Mouse (Mus musculus): ENCODE results near the gene Gins2. TPM values are rescaled to one million over a fixed set of nuclear protein-coding genes. Genes with fewer than 3 reads are reported as not detected.

Gins2 gene
- polyA plus RNA-seq, 1 experiment, result 11.2 TPM

DNA sequence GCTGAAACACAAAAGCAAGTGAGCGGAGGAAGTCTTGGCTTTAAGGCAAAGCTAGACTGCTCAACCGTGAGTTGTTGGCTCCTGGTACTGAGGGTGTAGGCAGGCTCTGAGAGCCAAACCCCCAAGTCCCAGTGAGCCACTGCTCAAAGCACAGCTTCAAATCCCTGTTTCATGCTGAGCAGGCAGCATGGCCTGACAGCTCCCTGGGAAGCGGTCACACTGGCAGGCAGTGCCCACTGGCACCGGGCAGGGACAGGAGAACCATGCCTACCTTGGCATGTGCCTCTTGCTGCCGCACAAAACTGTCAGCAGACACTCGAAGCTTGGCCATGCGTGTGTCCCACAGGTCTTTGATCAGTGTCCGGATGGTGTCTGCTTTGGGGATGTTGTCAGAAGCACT, 7.3 kb downstream of the Gins2 start:
- Histone ChIP-seq H3K4me3 (no peak overlapping the region), H3ac (ENCODE audit: control insufficient read depth, insufficient read length) (no peak overlapping the region), H3K79me2 (ENCODE audit: control insufficient read depth, insufficient read depth) (no peaks in the 10 kb centered on the region), H3K27me3 (ENCODE audit: control insufficient read depth, insufficient read depth, insufficient read length) (no peaks in the 10 kb centered on the region), H3K36me3 (ENCODE audit: control insufficient read depth, insufficient read depth) (peaks cover 11% of the 10 kb centered on the region), H3K4me2 (ENCODE audit: low read depth) (no peak overlapping the region)
- TF ChIP-seq POLR2AphosphoS2 (IDR thresholded peaks at IDR 0.05; ENCODE audit: insufficient read length, low read depth) (peak; percentile 27), TCF3 (IDR thresholded peaks at IDR 0.05; ENCODE audit: insufficient read length, low read depth) (no peak), TCF12 (IDR thresholded peaks at IDR 0.05; ENCODE audit: insufficient read depth, poor library complexity, severe bottlenecking) (no peak), SRF (IDR thresholded peaks at IDR 0.05; ENCODE audit: control insufficient read depth, insufficient read length, low read depth) (no peak), USF1 (IDR thresholded peaks at IDR 0.05; ENCODE audit: low read depth) (no peak)

DNA sequence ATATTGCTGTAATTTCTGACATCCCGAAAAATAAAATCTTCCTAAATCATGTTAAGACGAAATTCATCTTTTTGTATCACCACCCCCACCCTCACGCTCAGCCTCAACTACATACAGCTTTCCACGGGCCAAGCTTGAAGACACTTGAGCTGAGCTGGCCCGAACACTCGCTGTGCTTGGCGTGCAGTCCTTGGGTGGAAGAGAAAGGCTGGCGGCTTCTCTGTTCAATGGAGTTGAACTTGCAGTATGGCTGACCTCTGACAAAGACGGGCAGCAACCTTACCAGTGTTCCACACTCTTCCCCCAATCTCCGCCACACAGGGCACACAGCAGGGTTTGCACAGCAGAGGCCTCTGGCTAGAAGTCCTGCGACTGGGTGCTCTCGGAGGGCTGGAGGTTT, 7.8 kb downstream of the Gins2 start:
- no peak overlapping the region for H3ac ChIP-seq (ENCODE audit: control insufficient read depth, insufficient read length)
- peaks cover 11% of the 10 kb centered on the region for H3K36me3 ChIP-seq (ENCODE audit: control insufficient read depth, insufficient read depth)
- no peaks in the 10 kb centered on the region for H3K79me2 ChIP-seq (ENCODE audit: control insufficient read depth, insufficient read depth)
- H3K4me2 ChIP-seq (ENCODE audit: low read depth), result no peak overlapping the region
- H3K27me3 ChIP-seq (ENCODE audit: control insufficient read depth, insufficient read depth, insufficient read length), result no peaks in the 10 kb centered on the region
- TF ChIP-seq SRF (IDR thresholded peaks at IDR 0.05; ENCODE audit: control insufficient read depth, insufficient read length, low read depth) (no peak), MAX (IDR thresholded peaks at IDR 0.05; ENCODE audit: low read depth) (no peak), POLR2AphosphoS2 (IDR thresholded peaks at IDR 0.05; ENCODE audit: insufficient read length, low read depth) (no peak), MYOD1 (IDR thresholded peaks at IDR 0.05; ENCODE audit: control insufficient read depth in 1 of 3, insufficient read length in 2 of 3, low read depth in 2 of 3) (no peak), TCF12 (IDR thresholded peaks at IDR 0.05; ENCODE audit: insufficient read depth, poor library complexity, severe bottlenecking) (no peak), CEBPB (IDR thresholded peaks at IDR 0.05; ENCODE audit: insufficient read depth, poor library complexity, severe bottlenecking) (no peak), TCF3 (IDR thresholded peaks at IDR 0.05; ENCODE audit: insufficient read length, low read depth) (no peak), POLR2A (IDR thresholded peaks at IDR 0.05; ENCODE audit: insufficient read length, low read depth) (no peak), MYOG (IDR thresholded peaks at IDR 0.05; ENCODE audit: control insufficient read depth in 1 of 3, insufficient read depth in 1 of 3, insufficient read length in 2 of 3, low read depth in 2 of 3) (no peak), USF1 (IDR thresholded peaks at IDR 0.05; ENCODE audit: low read depth) (no peak), E2F4 (IDR thresholded peaks at IDR 0.05; ENCODE audit: insufficient read depth) (no peak), REST (IDR thresholded peaks at IDR 0.05; ENCODE audit: insufficient read depth, insufficient read length) (no peak)
- H3K4me3 ChIP-seq, result no peak overlapping the region

DNA sequence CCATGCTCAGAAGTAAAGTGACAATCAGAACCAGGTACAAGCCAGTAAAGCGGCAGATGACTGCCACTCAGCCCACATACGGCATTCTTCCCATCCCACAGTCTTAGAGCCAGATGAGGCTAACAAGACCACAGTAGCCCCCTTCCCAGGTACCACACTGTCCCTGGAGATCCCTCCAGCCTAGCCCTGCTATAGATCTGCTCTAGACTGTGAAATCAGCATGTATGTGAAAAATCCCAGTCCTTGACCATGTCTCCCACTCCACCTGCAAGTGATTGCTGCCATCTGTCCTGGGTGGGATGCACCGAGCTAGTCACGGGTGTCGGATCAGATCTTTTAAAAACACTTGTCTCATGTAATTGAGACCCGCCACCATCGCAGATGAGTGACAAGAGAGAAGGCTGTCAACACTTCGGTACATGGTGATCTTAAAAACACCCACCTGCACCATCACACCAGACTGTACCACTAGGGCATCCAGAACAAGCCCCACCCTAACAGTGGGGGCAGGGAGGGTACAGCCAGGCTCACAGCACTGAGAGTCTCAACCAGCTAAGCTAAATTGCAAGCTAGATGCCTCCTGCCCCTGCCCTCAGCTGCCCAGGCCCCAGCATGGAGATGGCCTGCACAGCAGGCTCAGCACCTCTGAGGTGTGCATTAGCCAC, 8.6 kb downstream of the Gins2 start:
- Histone ChIP-seq H3K4me2 (ENCODE audit: low read depth) (no peak overlapping the region), H3ac (ENCODE audit: control insufficient read depth, insufficient read length) (no peak overlapping the region), H3K4me3 (no peak overlapping the region), H3K36me3 (ENCODE audit: control insufficient read depth, insufficient read depth) (peaks cover 11% of the 10 kb centered on the region), H3K79me2 (ENCODE audit: control insufficient read depth, insufficient read depth) (no peaks in the 10 kb centered on the region), H3K27me3 (ENCODE audit: control insufficient read depth, insufficient read depth, insufficient read length) (no peaks in the 10 kb centered on the region)
- TF ChIP-seq MYOD1 (IDR thresholded peaks at IDR 0.05; ENCODE audit: control insufficient read depth in 1 of 3, insufficient read length in 2 of 3, low read depth in 2 of 3) (no peak), MYOG (IDR thresholded peaks at IDR 0.05; ENCODE audit: control insufficient read depth in 1 of 3, insufficient read depth in 1 of 3, insufficient read length in 2 of 3, low read depth in 2 of 3) (no peak), E2F4 (IDR thresholded peaks at IDR 0.05; ENCODE audit: insufficient read depth) (no peak), USF1 (IDR thresholded peaks at IDR 0.05; ENCODE audit: low read depth) (no peak), CEBPB (IDR thresholded peaks at IDR 0.05; ENCODE audit: insufficient read depth, poor library complexity, severe bottlenecking) (no peak), SRF (IDR thresholded peaks at IDR 0.05; ENCODE audit: control insufficient read depth, insufficient read length, low read depth) (no peak), REST (IDR thresholded peaks at IDR 0.05; ENCODE audit: insufficient read depth, insufficient read length) (no peak), POLR2AphosphoS2 (IDR thresholded peaks at IDR 0.05; ENCODE audit: insufficient read length, low read depth) (no peak)

DNA sequence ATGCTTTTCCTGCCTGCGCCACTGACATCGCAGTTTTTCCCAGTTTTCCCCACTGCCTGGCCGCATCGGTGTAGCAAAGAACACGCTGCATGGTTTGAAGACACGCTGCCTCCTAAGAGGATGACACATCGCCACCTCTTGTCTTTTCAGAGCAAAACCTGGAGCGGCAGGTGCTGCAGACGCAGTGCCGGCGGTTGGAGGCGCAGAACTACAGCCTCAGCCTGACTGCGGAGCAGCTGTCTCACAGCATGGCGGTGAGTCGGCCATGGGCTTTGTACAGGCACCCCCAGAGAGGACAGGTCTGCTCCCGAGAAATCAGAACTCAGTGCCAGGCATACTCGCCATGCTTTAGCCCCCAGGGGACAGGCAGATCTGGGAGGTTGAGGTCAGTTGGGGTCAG, 11.3 kb downstream of the Gins2 start:
- Histone ChIP-seq H3K79me2 (ENCODE audit: control insufficient read depth, insufficient read depth) (no peaks in the 10 kb centered on the region), H3K27me3 (ENCODE audit: control insufficient read depth, insufficient read depth, insufficient read length) (no peaks in the 10 kb centered on the region), H3K36me3 (ENCODE audit: control insufficient read depth, insufficient read depth) (peaks cover 11% of the 10 kb centered on the region), H3K4me2 (ENCODE audit: low read depth) (no peak overlapping the region), H3K4me3 (no peak overlapping the region), H3ac (ENCODE audit: control insufficient read depth, insufficient read length) (no peak overlapping the region)
- TF ChIP-seq TCF12 (IDR thresholded peaks at IDR 0.05; ENCODE audit: insufficient read depth, poor library complexity, severe bottlenecking) (no peak), MYOD1 (IDR thresholded peaks at IDR 0.05; ENCODE audit: control insufficient read depth in 1 of 3, insufficient read length in 2 of 3, low read depth in 2 of 3) (no peak), POLR2AphosphoS2 (IDR thresholded peaks at IDR 0.05; ENCODE audit: insufficient read length, low read depth) (no peak), POLR2A (IDR thresholded peaks at IDR 0.05; ENCODE audit: insufficient read length, low read depth) (no peak)

DNA sequence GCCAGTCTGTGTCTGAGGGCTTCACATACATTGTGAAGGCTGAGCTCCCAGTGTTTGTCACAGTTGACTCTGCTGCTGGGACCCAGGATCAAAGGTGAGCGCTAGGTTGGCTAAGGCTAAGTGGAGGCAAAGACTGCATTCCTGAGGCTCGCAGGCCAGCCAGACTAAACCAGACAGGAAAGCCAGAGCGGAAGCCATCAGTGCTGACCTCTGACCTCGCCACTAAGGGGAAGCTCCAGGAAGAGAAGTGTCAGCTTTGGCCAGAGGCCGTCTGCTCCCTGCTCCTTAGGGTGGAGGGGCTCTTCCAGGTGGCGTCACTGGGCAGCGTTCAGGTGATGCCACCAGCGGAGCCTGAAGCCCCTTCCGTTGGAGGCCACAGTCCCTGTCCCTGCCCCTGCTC, 13.3 kb downstream of the Gins2 start:
- no peaks in the 10 kb centered on the region for H3K79me2 ChIP-seq (ENCODE audit: control insufficient read depth, insufficient read depth)
- H3K4me2 ChIP-seq (ENCODE audit: low read depth), result no peak overlapping the region
- TF ChIP-seq TCF3 (IDR thresholded peaks at IDR 0.05; ENCODE audit: insufficient read length, low read depth), result no peak
- H3K36me3 ChIP-seq (ENCODE audit: control insufficient read depth, insufficient read depth), result peaks cover 6% of the 10 kb centered on the region
- H3K4me3 ChIP-seq, result no peak overlapping the region
- H3ac ChIP-seq (ENCODE audit: control insufficient read depth, insufficient read length), result no peak overlapping the region
- H3K27me3 ChIP-seq (ENCODE audit: control insufficient read depth, insufficient read depth, insufficient read length), result no peaks in the 10 kb centered on the region
